Mouse (Mus musculus) left cerebral cortex, adult 2 months (tissue): ENCODE measurements around the gene Casp2. TPM values are rescaled to one million over a fixed set of nuclear protein-coding genes. Genes with fewer than 3 reads are reported as not detected.

ENCODE experiments used
- DNase-seq, 2 experiments: peaks; one replicate each; pipeline ENCODE4 v3.0.0; 2021 to 2022; ENCODE audit warnings: low spot score in 2 of 2, mixed read lengths in 1 of 2; ENCODE audit errors: extremely low spot score in 1 of 2
- H3K27ac ChIP-seq: fragments of 200-600 bp; 2 replicates; pipeline ENCODE4 v1.8.1; 2022
- H3K4me3 ChIP-seq: fragments of 200-600 bp; 2 replicates; pipeline ENCODE4 v1.8.1; 2022
- CTCF ChIP-seq: fragments of 200-600 bp; IDR thresholded peaks from 2 replicates; pipeline ENCODE4 v1.8.1; 2022; ENCODE audit warnings: antibody characterized with exemption, mild to moderate bottlenecking, moderate library complexity
- intact Hi-C: fragments of 180-260 bp; cut with DNase I; formaldehyde crosslinking; loops from one replicate; pipeline ENCODE4 v1.15.1; 2025
- total RNA-seq, 2 experiments: library from RNA; stranded (reverse); gene quantifications; 2 replicates each; pipeline ENCODE4 v1.2.3; 2021

Casp2 gene
- total RNA-seq, 2 experiments from 2014 or later: 19.7 to 28.1 TPM

DNA sequence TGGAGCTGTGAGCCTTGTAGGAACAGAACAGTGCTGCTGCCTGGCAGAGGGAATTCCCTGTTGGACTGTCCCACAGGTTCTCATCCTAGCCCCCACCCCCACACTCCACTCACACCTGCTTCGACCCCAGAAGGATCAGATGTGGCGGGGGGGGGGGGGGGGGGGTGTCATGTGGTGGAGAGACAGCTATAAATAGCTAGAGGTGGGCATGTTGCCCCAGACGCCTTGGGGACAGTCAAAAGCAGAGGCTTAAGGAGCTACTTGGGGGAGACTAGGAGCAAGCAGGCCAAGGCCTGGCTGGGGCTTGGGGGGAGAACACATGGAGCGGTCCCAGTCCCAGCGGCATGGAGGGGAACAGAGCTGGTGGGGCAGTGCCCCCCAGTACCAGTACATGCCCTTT is 21.7 kb downstream of the Casp2 start, which contains the start of gene Clcn1:
TSS of gene Clcn1 (plus strand) at position 238 of the 400 bp plus-strand sequence.
- Histone ChIP-seq H3K27ac (no peak within 1 kb of the TSS), H3K4me3 (no peak within 1 kb of the TSS)
- no peak for TF ChIP-seq CTCF
- no peak for DNase-seq
- intact Hi-C loops: no loop called here

- no peak for TF ChIP-seq CTCF
- Histone ChIP-seq H3K4me3 (no peak overlapping the region), H3K27ac (no peak overlapping the region)
- DNase-seq: no peak
- intact Hi-C loops: no loop called here
Measured at GRCm38 (mm10) chr6:42287562-42287961, 22.8 kb downstream of the Casp2 start.

- no peak for DNase-seq
- intact Hi-C loops: no loop called here
- no peak for TF ChIP-seq CTCF
- no peak overlapping the region for H3K27ac ChIP-seq
- H3K4me3 ChIP-seq: no peak overlapping the region
Measured at GRCm38 (mm10) chr6:42293327-42293726, 28.5 kb downstream of the Casp2 start.

DNA sequence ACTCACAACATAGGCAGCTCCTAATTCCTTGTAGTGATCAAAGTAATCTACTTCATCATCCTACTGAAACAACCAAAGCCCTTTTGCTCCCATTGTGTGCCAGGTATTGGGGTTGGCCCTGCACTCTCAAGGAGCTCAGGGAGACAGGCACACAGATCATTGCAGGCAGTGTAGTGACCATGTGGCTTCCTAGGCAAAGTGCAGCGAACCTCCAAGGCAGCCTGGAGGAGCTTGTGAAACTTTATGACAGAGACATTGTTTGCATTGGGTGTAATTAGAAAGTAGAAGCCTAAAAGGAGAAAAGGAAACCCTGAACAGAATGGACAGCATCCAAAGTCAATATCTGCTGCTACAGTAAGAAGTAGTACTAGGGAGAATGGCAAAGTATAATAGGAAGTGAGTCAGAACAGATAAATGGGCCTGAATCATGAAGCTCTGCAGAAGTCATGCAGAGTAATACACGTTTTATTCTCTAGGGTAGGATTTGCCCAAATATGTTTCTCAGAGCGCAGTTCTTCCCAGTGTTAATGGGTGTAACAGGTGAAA is 30.8 kb downstream of the Casp2 start:
- Histone ChIP-seq H3K4me3 (no peak overlapping the region), H3K27ac (no peak overlapping the region)
- DNase-seq: no peak
- intact Hi-C loops: no loop called here
- TF ChIP-seq CTCF: no peak

- no peak overlapping the region for H3K27ac ChIP-seq
- intact Hi-C loops: no loop called here
- TF ChIP-seq CTCF: no peak
- H3K4me3 ChIP-seq: no peak overlapping the region
- no peak for DNase-seq
Measured at GRCm38 (mm10) chr6:42299362-42299761, 34.6 kb downstream of the Casp2 start.

DNA sequence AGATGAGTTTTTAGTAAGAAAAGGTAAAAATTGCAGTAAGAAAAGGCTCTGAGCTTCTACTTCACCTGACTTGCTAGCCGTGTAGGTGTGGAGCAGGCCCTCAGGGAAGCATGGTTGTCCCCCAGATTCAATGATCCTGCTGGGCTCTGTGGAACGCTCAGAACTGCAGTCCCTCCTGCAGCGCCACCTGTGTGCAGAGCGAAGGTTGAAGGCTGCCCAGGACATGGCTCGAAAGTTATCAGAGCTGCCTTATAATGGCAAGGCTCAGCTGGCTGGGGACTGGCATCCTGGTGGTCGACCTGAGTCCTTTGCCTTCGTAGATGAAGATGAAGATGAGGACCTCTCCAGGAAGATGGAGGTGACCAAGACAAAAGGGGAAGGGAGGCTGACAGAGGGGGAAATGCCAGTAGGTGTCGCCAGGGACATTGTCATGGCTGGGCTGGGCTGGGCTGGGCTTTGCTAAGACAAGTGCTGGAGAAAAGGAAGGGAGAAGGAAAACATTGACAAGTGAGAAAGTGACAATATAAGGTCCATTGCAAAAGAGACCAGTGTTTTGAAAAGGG is 45.1 kb downstream of the Casp2 start:
- DNase-seq: no peak
- no peak; the same call in none of the 2 replicates for TF ChIP-seq CTCF
- intact Hi-C loops: no loop called here

GRCm38 (mm10) chr6:42310427-42311053 is 45.8 kb downstream of the Casp2 start:
- TF ChIP-seq CTCF: no peak
- no peak for DNase-seq
- Histone ChIP-seq H3K4me3 (no peak overlapping the region), H3K27ac (no peak overlapping the region)
- intact Hi-C loops: no loop called here

More for the DNA sequence above, 45.1 kb downstream of the Casp2 start:
- Histone ChIP-seq H3K27ac (no peak overlapping the region), H3K4me3 (no peak overlapping the region)

- no peak for TF ChIP-seq CTCF
Measured at GRCm38 (mm10) chr6:42318293-42318692, 53.5 kb downstream of the Casp2 start.

DNA sequence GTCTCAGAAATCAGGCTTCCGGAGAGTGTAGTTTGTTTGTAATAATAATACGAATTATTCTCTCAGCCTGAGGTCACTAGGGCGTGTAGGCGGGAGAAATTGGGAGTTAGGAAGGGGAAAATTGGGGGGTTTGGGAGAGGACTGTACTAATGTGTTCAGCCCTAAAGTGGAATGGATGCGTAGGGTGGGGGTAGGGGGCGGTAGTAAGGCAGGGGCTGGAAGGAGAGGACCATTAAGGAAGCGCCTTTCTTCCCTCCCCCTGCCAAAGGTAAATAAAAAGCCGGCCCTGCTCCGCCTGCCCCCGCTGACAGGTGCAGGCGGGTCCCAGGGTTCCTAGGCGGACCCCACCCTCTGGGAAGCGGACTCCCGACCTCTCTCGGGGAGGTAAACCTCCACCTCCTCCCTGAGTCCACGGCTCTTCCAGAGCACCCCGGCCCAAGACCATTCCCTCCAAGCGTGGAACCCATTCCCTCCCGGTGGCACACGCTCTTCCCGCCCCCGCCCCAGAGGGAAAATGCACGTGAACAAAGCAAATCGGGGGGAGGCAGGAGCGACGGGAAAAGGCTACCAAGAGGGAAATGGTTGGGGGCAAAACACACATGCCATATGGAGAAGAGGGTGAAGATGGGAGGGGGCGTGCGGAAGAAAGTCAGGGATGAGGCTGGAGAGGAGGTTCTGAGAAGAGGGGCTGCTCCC is 58.7 kb downstream of the Casp2 start:
- no peak for DNase-seq

More at GRCm38 (mm10) chr6:42318293-42318692, 53.5 kb downstream of the Casp2 start:
- no peak for DNase-seq
- intact Hi-C loops: no loop called here
- H3K4me3 ChIP-seq: no peak overlapping the region
- no peak overlapping the region for H3K27ac ChIP-seq

GRCm38 (mm10) chr6:42324067-42324481 is 59.3 kb downstream of the Casp2 start:
- DNase-seq: peak in 1 of 2 experiments; percentile 52
- peak overlapping the region; percentile 94 for H3K27ac ChIP-seq
- intact Hi-C loops: loop anchor here (2.0 to 10.0 kb wide), 5 partner anchors 25 to 559 kb away; partner anchors contain the start of gene Zyx
- TF ChIP-seq CTCF: no peak
- H3K4me3 ChIP-seq: peak overlapping the region; percentile 63

More for the DNA sequence above, 58.7 kb downstream of the Casp2 start:
- intact Hi-C loops: loop anchor here (2.0 to 10.0 kb wide), 5 partner anchors 25 to 559 kb away; partner anchors contain the start of gene Zyx
- peak overlapping the region; percentile 94 for H3K27ac ChIP-seq
- H3K4me3 ChIP-seq: peak overlapping the region; percentile 63
- TF ChIP-seq CTCF: no peak

GRCm38 (mm10) chr6:42324482-42325267 is 59.9 kb downstream of the Casp2 start, which contains the start of gene Fam131b:
Gene Fam131b, minus strand, starts transcription at chr6:42324643.
- Histone ChIP-seq H3K27ac (peak within 1 kb of the TSS; percentile 94), H3K4me3 (peak within 1 kb of the TSS; percentile 63)
- no peak for TF ChIP-seq CTCF
- peak; percentile 79 to 85 for DNase-seq
- intact Hi-C loops: loop anchor here (2.0 to 10.0 kb wide), 5 partner anchors 24 to 560 kb away; partner anchors contain the start of gene Zyx
